Mouse (Mus musculus) right cerebral cortex, postnatal 36 days (tissue): Measurements from ENCODE around the gene Fam240a.
A peak's percentile ranks its signal among the peaks of the same experiment; 100 is the strongest.

Experiments
- DNase-seq, 2 experiments: peaks; one replicate each; pipeline ENCODE4 v3.0.0; 2022; ENCODE audit warnings: low spot score in 2 of 2, mixed read lengths in 1 of 2

The Fam240a gene

GRCm38 (mm10) chr9:110945343-110945742 lies 28.7 kb upstream of the Fam240a start:
- no peak for DNase-seq

GRCm38 (mm10) chr9:110944265-110944664 lies 27.6 kb upstream of the Fam240a start:
- DNase-seq = no peak

GRCm38 (mm10) chr9:110937506-110938490 lies 21.1 kb upstream of the Fam240a start:
- no peak for DNase-seq

GRCm38 (mm10) chr9:110935941-110936340 lies 19.3 kb upstream of the Fam240a start:
- no peak for DNase-seq

- DNase-seq = peak; percentile 7 to 23
These were observed 17.3 kb upstream of the Fam240a start for GRCm38 (mm10) chr9:110933850-110934437.

GRCm38 (mm10) chr9:110931573-110931972 lies 14.9 kb upstream of the Fam240a start:
- DNase-seq = no peak

- DNase-seq = peak; percentile 19 to 34
These were observed 6.1 kb upstream of the Fam240a start for GRCm38 (mm10) chr9:110922759-110923158.

GRCm38 (mm10) chr9:110920665-110921419 lies 4.2 kb upstream of the Fam240a start:
- no peak for DNase-seq

GRCm38 (mm10) chr9:110915466-110915865 lies 1.2 kb downstream of the Fam240a start:
- DNase-seq = no peak

GRCm38 (mm10) chr9:110914631-110915236 lies 1.9 kb downstream of the Fam240a start:
- DNase-seq = no peak

- no peak for DNase-seq
These were observed 7.2 kb downstream of the Fam240a start for GRCm38 (mm10) chr9:110909371-110909967.

GRCm38 (mm10) chr9:110908631-110909016 lies 8.0 kb downstream of the Fam240a start:
- DNase-seq = no peak

- DNase-seq = no peak
These were observed 8.6 kb downstream of the Fam240a start for GRCm38 (mm10) chr9:110907838-110908630.

GRCm38 (mm10) chr9:110907201-110907837 lies 9.3 kb downstream of the Fam240a start:
- no peak for DNase-seq

- DNase-seq = no peak
These were observed 14.4 kb downstream of the Fam240a start for GRCm38 (mm10) chr9:110902271-110902670.

GRCm38 (mm10) chr9:110901204-110901603 lies 15.5 kb downstream of the Fam240a start:
- no peak for DNase-seq

GRCm38 (mm10) chr9:110899451-110900008 lies 17.1 kb downstream of the Fam240a start:
- DNase-seq = no peak

- DNase-seq = no peak
These were observed 20.1 kb downstream of the Fam240a start for GRCm38 (mm10) chr9:110896595-110896994.

GRCm38 (mm10) chr9:110895994-110896393 lies 20.7 kb downstream of the Fam240a start:
- DNase-seq = no peak

GRCm38 (mm10) chr9:110895507-110895906 lies 21.2 kb downstream of the Fam240a start:
- no peak for DNase-seq
